Mouse (Mus musculus): ENCODE measurements at regions not wholly inside any gene's neighbourhood (a gene's known extent, or its start where the extent isn't known, plus 50 kb on each side); places are given as distances from the start of the nearest gene placed in this dataset.

DNA sequence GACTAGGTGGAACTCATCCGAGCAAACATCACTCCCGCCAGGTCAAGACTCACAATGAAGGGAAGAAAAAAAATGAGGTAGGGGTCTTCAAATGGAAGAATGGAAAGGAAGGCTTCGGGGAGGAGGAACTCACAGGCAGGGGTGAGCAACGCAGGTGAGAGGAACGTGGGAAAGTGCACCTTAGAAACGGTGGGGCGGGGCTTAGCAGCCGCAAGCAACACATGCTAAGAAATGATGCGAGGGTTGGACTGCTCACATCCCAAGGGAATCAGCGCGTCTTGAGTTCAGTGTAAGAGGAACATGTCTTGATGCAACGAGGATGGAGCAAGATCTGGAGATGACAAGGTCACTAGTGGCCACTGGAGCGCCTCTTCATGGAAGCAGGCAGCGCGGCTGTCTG, 560.6 kb upstream of the Gm19410 start:
- Histone ChIP-seq H3K36me3 (ENCODE audit: control insufficient read depth, insufficient read depth, low read length) (no peaks in the 10 kb centered on the region), H3K9me3 (ENCODE audit: control insufficient read depth, low read length) (no peaks in the 10 kb centered on the region), H3K27ac (replicated peaks in 1 of 2; ENCODE audit: control insufficient read depth in 1 of 2, insufficient read depth in 1 of 2, low read depth in 2 of 2, low read length in 2 of 2) (no peak overlapping the region), H3K4me1 (ENCODE audit: control insufficient read depth in 2 of 2, insufficient read depth in 2 of 2, low read length in 2 of 2) (peaks cover 25 to 28% of the 10 kb centered on the region in 2 experiments), H3K4me3 (ENCODE audit: control insufficient read depth in 1 of 2, insufficient read depth in 1 of 2, low read depth in 1 of 2, low read length in 2 of 2) (peak overlapping the region in 1 of 2 experiments; percentile 1; a peak in 2 of 4 replicates), H3K4me2 (ENCODE audit: low read length) (peak overlapping the region; percentile 55), H3K27me3 (ENCODE audit: control insufficient read depth, insufficient read depth, low read length) (no peaks in the 10 kb centered on the region), H3K9ac (ENCODE audit: low read length) (no peak overlapping the region)
- ATAC-seq (ENCODE audit: insufficient number of reproducible peaks, insufficient read depth, low FRiP score, low read depth): no peak
- 60% methylated on average over 15 of the region's 15 CpGs for WGBS

DNA sequence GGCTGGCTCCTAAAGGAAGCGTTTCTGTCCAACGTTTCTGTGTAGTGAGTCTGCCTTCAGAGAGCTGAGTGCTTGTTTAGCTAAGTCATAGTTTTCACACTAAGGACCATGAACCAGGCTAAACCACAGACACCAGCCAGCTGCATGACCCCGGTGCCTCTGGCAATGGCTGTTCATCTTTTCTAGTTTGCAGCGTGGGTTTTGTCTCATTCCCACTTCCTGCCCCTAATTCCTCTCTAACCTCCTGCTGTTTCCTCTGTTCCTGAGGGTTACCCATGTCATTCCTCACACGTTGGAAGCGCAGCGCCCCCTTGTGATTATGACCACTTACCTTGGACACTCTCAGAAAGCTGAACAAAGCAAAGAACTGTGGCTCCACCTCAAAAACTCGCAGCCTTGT, 560.1 kb upstream of the Gm19410 start:
- peak overlapping the region; percentile 81 to 82; a peak in 3 of 4 replicates for H3K27ac ChIP-seq (replicated peaks in 1 of 2; ENCODE audit: control insufficient read depth in 1 of 2, insufficient read depth in 1 of 2, low read depth in 2 of 2, low read length in 2 of 2)

DNA sequence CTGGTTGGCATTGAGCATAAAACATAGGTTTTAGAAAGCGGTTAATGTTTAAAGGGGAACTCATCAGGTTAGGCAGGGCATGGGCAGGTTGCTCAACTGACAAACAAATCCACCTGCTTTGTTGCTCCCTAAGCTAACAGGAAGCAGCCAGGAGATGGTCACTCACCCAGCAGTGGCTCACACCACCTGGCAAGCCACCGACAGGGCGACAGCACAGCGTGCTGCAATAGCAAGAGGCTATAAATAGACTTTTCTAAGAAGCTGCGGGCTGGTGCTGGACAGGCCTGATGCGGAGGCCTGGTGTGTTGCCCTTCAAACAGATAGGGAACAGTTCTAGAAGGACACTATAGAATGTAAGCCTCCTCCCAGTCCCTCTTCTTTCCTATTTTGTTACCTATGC, 559.3 kb upstream of the Gm19410 start:
- 21% methylated on average over 6 of the region's 6 CpGs for WGBS
- Histone ChIP-seq H3K4me1 (ENCODE audit: control insufficient read depth in 2 of 2, insufficient read depth in 2 of 2, low read length in 2 of 2) (peaks cover 25 to 28% of the 10 kb centered on the region in 2 experiments), H3K9ac (ENCODE audit: low read length) (peak overlapping the region; percentile 56; the same call in 1 of the 2 replicates), H3K36me3 (ENCODE audit: control insufficient read depth, insufficient read depth, low read length) (no peaks in the 10 kb centered on the region), H3K4me3 (ENCODE audit: control insufficient read depth in 1 of 2, insufficient read depth in 1 of 2, low read depth in 1 of 2, low read length in 2 of 2) (no peak overlapping the region), H3K27me3 (ENCODE audit: control insufficient read depth, insufficient read depth, low read length) (no peaks in the 10 kb centered on the region), H3K9me3 (ENCODE audit: control insufficient read depth, low read length) (no peaks in the 10 kb centered on the region), H3K4me2 (ENCODE audit: low read length) (peak overlapping the region; percentile 55), H3K27ac (replicated peaks in 1 of 2; ENCODE audit: control insufficient read depth in 1 of 2, insufficient read depth in 1 of 2, low read depth in 2 of 2, low read length in 2 of 2) (peak overlapping the region; percentile 81 to 82)
- ATAC-seq (ENCODE audit: insufficient number of reproducible peaks, insufficient read depth, low FRiP score, low read depth): peak; percentile 65; the same call in 1 of the 2 replicates

More for the DNA sequence above, 560.1 kb upstream of the Gm19410 start:
- Histone ChIP-seq H3K4me1 (ENCODE audit: control insufficient read depth in 2 of 2, insufficient read depth in 2 of 2, low read length in 2 of 2) (peaks cover 25 to 28% of the 10 kb centered on the region in 2 experiments), H3K9ac (ENCODE audit: low read length) (peak overlapping the region; percentile 56; the same call in 1 of the 2 replicates), H3K4me3 (ENCODE audit: control insufficient read depth in 1 of 2, insufficient read depth in 1 of 2, low read depth in 1 of 2, low read length in 2 of 2) (peak overlapping the region; percentile 1 to 4; a peak in 2 of 4 replicates), H3K9me3 (ENCODE audit: control insufficient read depth, low read length) (no peaks in the 10 kb centered on the region), H3K27me3 (ENCODE audit: control insufficient read depth, insufficient read depth, low read length) (no peaks in the 10 kb centered on the region), H3K36me3 (ENCODE audit: control insufficient read depth, insufficient read depth, low read length) (no peaks in the 10 kb centered on the region), H3K4me2 (ENCODE audit: low read length) (peak overlapping the region; percentile 55)
- 8% methylated on average over 8 of the region's 8 CpGs for WGBS
- ATAC-seq (ENCODE audit: insufficient number of reproducible peaks, insufficient read depth, low FRiP score, low read depth): 0 out of 2 replicates have a peak, but pooled peaks have one; percentile 15

DNA sequence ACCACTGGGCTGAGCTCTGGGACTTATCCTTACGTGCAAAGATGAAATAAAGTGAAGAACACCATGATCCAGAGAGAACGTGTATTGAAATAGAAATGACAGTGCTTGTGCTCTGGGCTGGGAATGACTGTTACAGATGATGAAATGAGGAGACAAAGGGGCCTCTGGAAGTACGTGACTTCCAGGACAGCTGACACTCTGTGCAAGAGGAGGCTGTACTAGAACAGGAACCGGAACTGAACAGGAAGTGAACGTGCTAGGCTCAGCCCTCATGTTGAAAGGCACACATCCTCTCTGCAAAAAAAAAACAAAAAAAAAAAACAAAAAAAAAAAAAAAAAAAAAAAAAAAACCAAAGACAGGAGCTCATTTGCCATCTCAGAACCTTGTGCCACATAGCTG, 557.2 kb upstream of the Gm19410 start:
- WGBS: 64% methylated on average over 5 of the region's 5 CpGs

DNA sequence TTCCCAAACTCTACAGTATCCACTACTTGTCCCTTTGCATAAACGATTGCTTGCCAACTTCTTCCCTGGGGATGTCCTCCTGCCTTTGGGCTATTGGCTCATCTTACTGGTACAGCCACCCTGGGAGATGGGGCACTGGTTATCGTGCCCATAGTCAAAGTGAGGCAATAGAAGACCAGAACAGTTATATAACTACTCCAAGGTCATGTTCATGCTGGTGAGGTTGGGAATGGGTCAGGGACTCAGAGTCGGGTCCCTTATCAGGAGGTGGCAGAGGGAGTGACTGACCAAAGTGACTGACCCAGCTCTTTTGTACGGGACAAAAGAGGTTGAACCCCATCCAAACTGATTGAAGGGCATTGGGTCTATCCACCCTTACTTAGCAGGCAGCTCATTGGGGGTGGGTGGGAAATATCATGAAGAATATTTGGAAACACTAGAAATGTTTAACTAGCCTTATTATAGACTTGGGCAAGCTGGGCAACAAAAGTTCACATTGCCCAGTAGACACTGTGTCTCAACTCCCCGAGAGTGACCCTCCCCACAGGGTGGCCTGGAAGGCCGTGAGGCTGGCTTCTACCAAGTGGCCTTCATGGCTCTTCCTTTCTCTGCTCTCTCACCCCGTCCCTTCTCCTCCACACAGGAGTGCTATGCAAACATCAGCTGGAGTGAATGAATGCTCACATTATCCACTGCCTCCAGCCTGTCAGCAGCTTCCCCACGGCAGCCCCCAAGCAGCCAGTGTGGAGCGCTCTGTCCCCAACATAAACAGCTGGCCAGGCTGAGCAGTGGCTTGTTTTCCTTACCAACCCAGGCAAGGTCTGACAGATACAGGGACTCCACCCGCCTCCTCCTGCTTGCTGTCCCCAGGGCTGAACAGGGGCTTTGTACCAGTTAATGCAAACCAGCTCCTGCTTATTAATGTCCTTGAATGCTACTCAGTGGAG, 553.8 kb upstream of the Gm19410 start:
- 42% methylated on average over 10 of the region's 10 CpGs for WGBS

More for the DNA sequence above, 557.2 kb upstream of the Gm19410 start:
- H3K9ac ChIP-seq (ENCODE audit: low read length): no peak overlapping the region
- H3K4me1 ChIP-seq (ENCODE audit: control insufficient read depth in 2 of 2, insufficient read depth in 2 of 2, low read length in 2 of 2): peaks cover 28% of the 10 kb centered on the region in 2 experiments
- ATAC-seq (ENCODE audit: insufficient number of reproducible peaks, insufficient read depth, low FRiP score, low read depth): no peak
- H3K27ac ChIP-seq (replicated peaks in 1 of 2; ENCODE audit: control insufficient read depth in 1 of 2, insufficient read depth in 1 of 2, low read depth in 2 of 2, low read length in 2 of 2): peak overlapping the region in 1 of 2 experiments; percentile 16; a peak in 2 of 4 replicates
- no peak overlapping the region for H3K4me3 ChIP-seq (ENCODE audit: control insufficient read depth in 1 of 2, insufficient read depth in 1 of 2, low read depth in 1 of 2, low read length in 2 of 2)
- H3K27me3 ChIP-seq (ENCODE audit: control insufficient read depth, insufficient read depth, low read length): no peaks in the 10 kb centered on the region
- no peaks in the 10 kb centered on the region for H3K9me3 ChIP-seq (ENCODE audit: control insufficient read depth, low read length)
- H3K4me2 ChIP-seq (ENCODE audit: low read length): no peak overlapping the region
- H3K36me3 ChIP-seq (ENCODE audit: control insufficient read depth, insufficient read depth, low read length): no peaks in the 10 kb centered on the region

DNA sequence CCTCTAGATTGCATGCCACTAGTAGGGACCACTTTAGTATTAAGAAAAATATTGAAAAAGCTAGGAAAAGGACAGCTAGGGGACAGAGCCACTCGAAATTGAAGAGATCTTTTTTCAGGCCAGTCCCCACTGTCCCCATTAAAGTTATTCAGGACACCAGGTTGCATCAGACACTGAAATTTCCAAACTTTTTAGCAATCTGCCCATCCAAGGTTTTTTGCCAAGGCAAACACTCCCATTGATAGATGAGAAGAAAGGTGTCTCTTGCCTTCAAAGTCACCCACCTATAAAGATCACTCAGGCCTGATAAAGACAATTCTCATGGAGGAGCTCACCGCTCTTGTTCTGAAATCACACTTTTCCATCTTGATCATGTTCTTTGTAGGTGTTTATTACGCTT, 552.1 kb upstream of the Gm19410 start:
- Histone ChIP-seq H3K4me3 (ENCODE audit: control insufficient read depth in 1 of 2, insufficient read depth in 1 of 2, low read depth in 1 of 2, low read length in 2 of 2) (no peak overlapping the region), H3K4me2 (ENCODE audit: low read length) (no peak overlapping the region), H3K27ac (replicated peaks in 1 of 2; ENCODE audit: control insufficient read depth in 1 of 2, insufficient read depth in 1 of 2, low read depth in 2 of 2, low read length in 2 of 2) (no peak overlapping the region), H3K27me3 (ENCODE audit: control insufficient read depth, insufficient read depth, low read length) (no peaks in the 10 kb centered on the region), H3K9me3 (ENCODE audit: control insufficient read depth, low read length) (no peaks in the 10 kb centered on the region), H3K4me1 (ENCODE audit: control insufficient read depth in 2 of 2, insufficient read depth in 2 of 2, low read length in 2 of 2) (peaks cover 0 to 3% of the 10 kb centered on the region in 2 experiments; a peak in 3 of 4 replicates), H3K36me3 (ENCODE audit: control insufficient read depth, insufficient read depth, low read length) (no peaks in the 10 kb centered on the region), H3K9ac (ENCODE audit: low read length) (no peak overlapping the region)
- WGBS: 84% methylated on average over 3 of the region's 3 CpGs
- ATAC-seq (ENCODE audit: insufficient number of reproducible peaks, insufficient read depth, low FRiP score, low read depth): no peak

More for the DNA sequence above, 553.8 kb upstream of the Gm19410 start:
- no peak overlapping the region for H3K9ac ChIP-seq (ENCODE audit: low read length)
- H3K4me2 ChIP-seq (ENCODE audit: low read length): no peak overlapping the region
- H3K27ac ChIP-seq (replicated peaks in 1 of 2; ENCODE audit: control insufficient read depth in 1 of 2, insufficient read depth in 1 of 2, low read depth in 2 of 2, low read length in 2 of 2): no peak overlapping the region
- H3K27me3 ChIP-seq (ENCODE audit: control insufficient read depth, insufficient read depth, low read length): no peaks in the 10 kb centered on the region
- no peaks in the 10 kb centered on the region for H3K36me3 ChIP-seq (ENCODE audit: control insufficient read depth, insufficient read depth, low read length)
- H3K4me1 ChIP-seq (ENCODE audit: control insufficient read depth in 2 of 2, insufficient read depth in 2 of 2, low read length in 2 of 2): peaks cover 12 to 13% of the 10 kb centered on the region in 2 experiments
- H3K4me3 ChIP-seq (ENCODE audit: control insufficient read depth in 1 of 2, insufficient read depth in 1 of 2, low read depth in 1 of 2, low read length in 2 of 2): no peak overlapping the region
- no peak for ATAC-seq (ENCODE audit: insufficient number of reproducible peaks, insufficient read depth, low FRiP score, low read depth)
- no peaks in the 10 kb centered on the region for H3K9me3 ChIP-seq (ENCODE audit: control insufficient read depth, low read length)

DNA sequence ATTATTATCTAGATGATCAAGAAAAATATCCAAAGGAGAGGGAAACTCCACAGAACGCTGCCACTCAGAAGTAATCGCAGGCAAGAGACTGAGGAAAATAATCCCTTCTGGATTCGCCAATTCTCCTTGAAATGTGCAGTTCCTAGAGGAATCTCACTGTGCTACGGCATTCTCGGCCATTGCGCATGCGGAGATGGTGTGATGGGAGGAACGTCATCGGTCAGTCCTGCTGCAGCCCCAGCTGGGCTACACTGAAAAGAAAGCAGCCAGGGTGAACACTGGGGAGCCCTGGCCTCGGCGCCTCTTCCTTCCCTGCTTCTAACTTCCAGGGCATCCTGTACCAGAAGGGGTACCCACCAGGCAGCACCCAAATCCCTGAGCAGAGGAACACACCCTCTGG, 548.0 kb upstream of the Gm19410 start:
- Histone ChIP-seq H3K4me3 (ENCODE audit: control insufficient read depth in 1 of 2, insufficient read depth in 1 of 2, low read depth in 1 of 2, low read length in 2 of 2) (no peak overlapping the region), H3K9me3 (ENCODE audit: control insufficient read depth, low read length) (no peaks in the 10 kb centered on the region), H3K36me3 (ENCODE audit: control insufficient read depth, insufficient read depth, low read length) (no peaks in the 10 kb centered on the region), H3K4me2 (ENCODE audit: low read length) (no peak overlapping the region), H3K9ac (ENCODE audit: low read length) (no peak overlapping the region), H3K27me3 (ENCODE audit: control insufficient read depth, insufficient read depth, low read length) (no peaks in the 10 kb centered on the region), H3K27ac (replicated peaks in 1 of 2; ENCODE audit: control insufficient read depth in 1 of 2, insufficient read depth in 1 of 2, low read depth in 2 of 2, low read length in 2 of 2) (no peak overlapping the region), H3K4me1 (ENCODE audit: control insufficient read depth in 2 of 2, insufficient read depth in 2 of 2, low read length in 2 of 2) (no peaks in the 10 kb centered on the region)
- WGBS: 87% methylated on average over 11 of the region's 11 CpGs
- no peak for ATAC-seq (ENCODE audit: insufficient number of reproducible peaks, insufficient read depth, low FRiP score, low read depth)

Measured in heart, embryonic 14.5 days (tissue).